Mouse (Mus musculus) bone marrow, adult 2 months (tissue): Measurements from ENCODE around the gene Gng3.

Experiments
- CTCF ChIP-seq: fragments of 200-500 bp; IDR thresholded peaks from 2 replicates; pipeline ENCODE4 v1.5.1; 2011; ENCODE audit warnings: low read length, control low read depth; ENCODE audit not compliant: control insufficient read depth, insufficient read depth
- POLR2A ChIP-seq: fragments of 200-500 bp; IDR thresholded peaks from 2 replicates; pipeline ENCODE4 v1.6.1; 2011; ENCODE audit warnings: low read depth, mild to moderate bottlenecking, control low read depth, low read length, borderline replicate concordance; ENCODE audit not compliant: control insufficient read depth

DNA sequence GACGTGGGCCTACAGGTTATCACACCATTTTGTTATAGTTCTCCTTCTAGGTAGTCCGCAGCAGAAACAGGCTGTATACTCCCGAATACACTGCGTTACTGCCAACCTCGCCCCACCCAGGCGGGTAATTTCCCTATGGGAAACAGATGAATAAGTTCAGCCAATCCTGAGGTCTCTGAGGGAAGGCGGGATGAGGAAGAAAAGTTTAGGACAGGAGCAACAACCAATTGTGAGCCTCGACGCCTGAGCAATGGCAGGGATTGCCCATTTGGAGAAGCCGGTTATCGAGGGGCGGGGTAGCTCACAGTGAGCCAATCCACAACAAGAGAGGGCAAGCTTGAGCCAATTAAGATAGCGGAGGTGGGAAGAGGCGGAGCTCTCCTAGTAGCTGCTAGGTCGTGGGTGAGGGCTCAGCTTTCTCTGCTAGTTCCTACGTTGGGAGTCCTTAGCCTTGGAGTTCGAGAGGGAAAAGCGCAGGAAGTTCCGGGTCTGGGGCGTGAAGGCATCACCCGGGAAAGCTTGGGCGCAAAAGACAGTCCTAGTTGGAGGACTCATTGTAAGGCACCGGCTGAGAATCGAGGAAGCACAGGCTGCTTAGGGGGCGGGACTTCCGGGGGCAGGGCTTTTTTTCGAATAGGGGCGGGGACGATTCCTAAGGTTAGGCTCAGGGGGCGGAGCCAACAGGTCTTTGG, 36.7 kb downstream of the Gng3 start, which contains the start of gene Zbtb3:
- TF ChIP-seq POLR2A (no peak), CTCF (no peak)
